Mouse (Mus musculus): Measurements from ENCODE around the gene Rimbp3.
A peak's percentile ranks its signal among the peaks of the same experiment; 100 is the strongest.

Gene Rimbp3

GRCm38 (mm10) chr16:17254005-17254597 is 45.7 kb downstream of the Rimbp3 start:
- peak; percentile 24 for DNase-seq (ENCODE audit: extremely low spot score, low spot score)

DNA sequence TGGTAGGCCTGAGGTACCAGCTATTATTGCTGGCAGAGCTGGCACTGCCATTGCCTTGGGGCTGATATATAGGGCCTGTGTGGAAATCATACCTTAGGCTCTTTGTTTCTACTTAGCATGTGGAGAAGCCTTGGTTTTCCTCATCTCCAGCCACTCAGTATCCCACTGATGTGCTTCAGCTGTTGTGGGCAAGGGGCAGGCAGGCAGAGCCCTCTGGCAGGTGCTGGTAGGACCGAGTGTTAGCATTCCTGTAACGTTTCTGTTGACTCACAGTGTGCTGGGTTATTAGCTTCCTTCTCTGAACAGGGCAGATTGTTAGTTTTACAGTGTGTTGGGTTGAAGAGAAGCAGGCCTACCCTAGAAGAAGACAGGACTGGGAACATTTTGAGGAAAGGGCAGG is 46.9 kb downstream of the Rimbp3 start:
- no peak for DNase-seq (ENCODE audit: extremely low spot score, low spot score)

GRCm38 (mm10) chr16:17257359-17257821 is 49.0 kb downstream of the Rimbp3 start:
- DNase-seq (ENCODE audit: extremely low spot score, low spot score): no peak

GRCm38 (mm10) chr16:17258917-17259316 is 50.5 kb downstream of the Rimbp3 start:
- no peak for DNase-seq (ENCODE audit: extremely low spot score, low spot score)

GRCm38 (mm10) chr16:17261341-17261740 is 52.9 kb downstream of the Rimbp3 start:
- DNase-seq (ENCODE audit: extremely low spot score, low spot score): no peak
